Mouse (Mus musculus): ENCODE measurements around the gene Tmprss11c. TPM values are rescaled to one million over a fixed set of nuclear protein-coding genes. Genes with fewer than 3 reads are reported as not detected.
"Not testable (repeated sequence)": the region's sequence is repeated elsewhere in the genome, so short reads cannot be mapped to it uniquely, and the experiment has no call there.

The Tmprss11c gene
- polyA plus RNA-seq (2012; fragmentation: generic; extraction: Trizol): not detected
- long read RNA-seq, experiment 1: 0 reads
- long read RNA-seq, experiment 2: 0 reads

GRCm38 (mm10) chr5:86289208-86289607 is at the start of gene Tmprss11c:
Gene Tmprss11c, minus strand, starts transcription at chr5:86289308.
- TF ChIP-seq MAX (IDR thresholded peaks at IDR 0.05) (no peak), CTCF (IDR thresholded peaks at IDR 0.05; ENCODE audit: control insufficient read depth, insufficient read depth, insufficient read length) (no peak)
- no peak within 1 kb of the TSS for H3K4me3 ChIP-seq (ENCODE audit: insufficient read depth, poor library complexity, severe bottlenecking)
- H3K27me3 ChIP-seq (ENCODE audit: control insufficient read depth, insufficient read depth, insufficient read length): no peaks in the 10 kb centered on the region

GRCm38 (mm10) chr5:86318018-86318956 is 29.2 kb upstream of the Tmprss11c start:
- H3K79me3 ChIP-seq (ENCODE audit: low read depth); H3K27me3 ChIP-seq (ENCODE audit: control insufficient read depth, insufficient read depth, insufficient read length); H3ac ChIP-seq (ENCODE audit: control insufficient read depth, insufficient read length, low read depth); H3K36me3 ChIP-seq (ENCODE audit: control insufficient read depth, insufficient read depth); H3K79me2 ChIP-seq (ENCODE audit: control insufficient read depth, insufficient read depth); H3K4me3 ChIP-seq (ENCODE audit: insufficient read depth, poor library complexity, severe bottlenecking): not testable (repeated sequence)

More at GRCm38 (mm10) chr5:86289208-86289607, at the start of gene Tmprss11c:
- Histone ChIP-seq H3K36me3 (ENCODE audit: control insufficient read depth, insufficient read depth) (no peaks in the 10 kb centered on the region), H3K79me3 (ENCODE audit: low read depth) (no peaks in the 10 kb centered on the region), H3ac (ENCODE audit: control insufficient read depth, insufficient read length, low read depth) (no peak within 1 kb of the TSS), H3K79me2 (ENCODE audit: control insufficient read depth, insufficient read depth) (no peaks in the 10 kb centered on the region)

- H3K79me3 ChIP-seq (ENCODE audit: low read depth): no peaks in the 10 kb centered on the region
- H3K79me2 ChIP-seq (ENCODE audit: control insufficient read depth, insufficient read depth): no peaks in the 10 kb centered on the region
- no peak overlapping the region for H3K4me3 ChIP-seq (ENCODE audit: insufficient read depth, poor library complexity, severe bottlenecking)
- TF ChIP-seq MYOG (IDR thresholded peaks at IDR 0.05; ENCODE audit: control insufficient read depth, extremely low read depth, insufficient read length) (no peak), MAX (IDR thresholded peaks at IDR 0.05) (no peak), CTCF (IDR thresholded peaks at IDR 0.05; ENCODE audit: control insufficient read depth, insufficient read depth, insufficient read length) (no peak), FOSL1 (IDR thresholded peaks at IDR 0.05; ENCODE audit: insufficient read depth, low read length, poor library complexity, severe bottlenecking) (no peak), USF1 (IDR thresholded peaks at IDR 0.05; ENCODE audit: low read depth) (no peak), CEBPB (IDR thresholded peaks at IDR 0.05; ENCODE audit: low read depth) (no peak), MYOD1 (IDR thresholded peaks at IDR 0.05; ENCODE audit: control insufficient read depth, insufficient read length, low read depth) (no peak)
- no peak overlapping the region for H3ac ChIP-seq (ENCODE audit: control insufficient read depth, insufficient read length, low read depth)
- H3K36me3 ChIP-seq (ENCODE audit: control insufficient read depth, insufficient read depth): no peaks in the 10 kb centered on the region
- no peaks in the 10 kb centered on the region for H3K27me3 ChIP-seq (ENCODE audit: control insufficient read depth, insufficient read depth, insufficient read length)
Measured at GRCm38 (mm10) chr5:86306116-86306515, 17.0 kb upstream of the Tmprss11c start.

- TF ChIP-seq MYOD1 (IDR thresholded peaks at IDR 0.05; ENCODE audit: control insufficient read depth, insufficient read length, low read depth) (no peak), MYOG (IDR thresholded peaks at IDR 0.05; ENCODE audit: control insufficient read depth, extremely low read depth, insufficient read length) (no peak), CEBPB (IDR thresholded peaks at IDR 0.05; ENCODE audit: low read depth) (no peak), MAX (IDR thresholded peaks at IDR 0.05) (no peak), USF1 (IDR thresholded peaks at IDR 0.05; ENCODE audit: low read depth) (no peak), FOSL1 (IDR thresholded peaks at IDR 0.05; ENCODE audit: insufficient read depth, low read length, poor library complexity, severe bottlenecking) (no peak), CTCF (IDR thresholded peaks at IDR 0.05; ENCODE audit: control insufficient read depth, insufficient read depth, insufficient read length) (no peak)
- Histone ChIP-seq H3ac (ENCODE audit: control insufficient read depth, insufficient read length, low read depth) (no peak overlapping the region), H3K27me3 (ENCODE audit: control insufficient read depth, insufficient read depth, insufficient read length) (no peaks in the 10 kb centered on the region), H3K79me2 (ENCODE audit: control insufficient read depth, insufficient read depth) (no peaks in the 10 kb centered on the region), H3K4me3 (ENCODE audit: insufficient read depth, poor library complexity, severe bottlenecking) (no peak overlapping the region), H3K79me3 (ENCODE audit: low read depth) (no peaks in the 10 kb centered on the region), H3K36me3 (ENCODE audit: control insufficient read depth, insufficient read depth) (no peaks in the 10 kb centered on the region)
Measured at GRCm38 (mm10) chr5:86303877-86304276, 14.8 kb upstream of the Tmprss11c start.

GRCm38 (mm10) chr5:86246559-86246958 is 42.5 kb downstream of the Tmprss11c start:
- Histone ChIP-seq H3K79me3 (ENCODE audit: low read depth) (no peaks in the 10 kb centered on the region), H3ac (ENCODE audit: control insufficient read depth, insufficient read length, low read depth) (no peak overlapping the region), H3K79me2 (ENCODE audit: control insufficient read depth, insufficient read depth) (no peaks in the 10 kb centered on the region), H3K27me3 (ENCODE audit: control insufficient read depth, insufficient read depth, insufficient read length) (no peaks in the 10 kb centered on the region), H3K36me3 (ENCODE audit: control insufficient read depth, insufficient read depth) (no peaks in the 10 kb centered on the region), H3K4me3 (ENCODE audit: insufficient read depth, poor library complexity, severe bottlenecking) (no peak overlapping the region)
- TF ChIP-seq FOSL1 (IDR thresholded peaks at IDR 0.05; ENCODE audit: insufficient read depth, low read length, poor library complexity, severe bottlenecking) (no peak), MYOG (IDR thresholded peaks at IDR 0.05; ENCODE audit: control insufficient read depth, extremely low read depth, insufficient read length) (no peak), MAX (IDR thresholded peaks at IDR 0.05) (no peak)

- Histone ChIP-seq H3K4me3 (ENCODE audit: insufficient read depth, poor library complexity, severe bottlenecking) (no peak overlapping the region), H3K79me2 (ENCODE audit: control insufficient read depth, insufficient read depth) (no peaks in the 10 kb centered on the region), H3ac (ENCODE audit: control insufficient read depth, insufficient read length, low read depth) (no peak overlapping the region), H3K79me3 (ENCODE audit: low read depth) (no peaks in the 10 kb centered on the region), H3K36me3 (ENCODE audit: control insufficient read depth, insufficient read depth) (no peaks in the 10 kb centered on the region), H3K27me3 (ENCODE audit: control insufficient read depth, insufficient read depth, insufficient read length) (no peaks in the 10 kb centered on the region)
- TF ChIP-seq CEBPB (IDR thresholded peaks at IDR 0.05; ENCODE audit: low read depth) (peak; percentile 27), USF1 (IDR thresholded peaks at IDR 0.05; ENCODE audit: low read depth) (no peak), MYOD1 (IDR thresholded peaks at IDR 0.05; ENCODE audit: control insufficient read depth, insufficient read length, low read depth) (no peak), MAX (IDR thresholded peaks at IDR 0.05) (peak; percentile 54), CTCF (IDR thresholded peaks at IDR 0.05; ENCODE audit: control insufficient read depth, insufficient read depth, insufficient read length) (no peak), FOSL1 (IDR thresholded peaks at IDR 0.05; ENCODE audit: insufficient read depth, low read length, poor library complexity, severe bottlenecking) (peak; percentile 63), MYOG (IDR thresholded peaks at IDR 0.05; ENCODE audit: control insufficient read depth, extremely low read depth, insufficient read length) (no peak)
Measured at GRCm38 (mm10) chr5:86244880-86245279, 44.2 kb downstream of the Tmprss11c start.
